Comparison of ENCODE assay signal across 9 mouse cellular contexts in genomic region chr17:75307070-75308011, GRCm38 (mm10).
DNase-seq lines count a peak whose midpoint lies in the region; ATAC-seq and TF ChIP-seq lines count a peak whose summit lies in the region.
"Had no signal": no experiment of that assay in that cellular context is flagged by ENCODE, and none has a peak within 500 bp of the region (broad histone marks: within the 10 kb centered on the region; RNA-seq: fewer than 3 reads in every experiment).

No protein-coding gene starts in this region.

- no peak overlapping the region for H3K9ac ChIP-seq in intestine, embryonic 14.5 days (ENCODE audit: low read length)
- H3K9ac ChIP-seq in intestine, postnatal 0 days (ENCODE audit: low read depth, low read length), result no peak overlapping the region; the same call in 1 of the 2 replicates
- H3K9ac ChIP-seq in forebrain, embryonic 14.5 days (ENCODE audit: low read length), result no peak overlapping the region
- 0 out of 2 replicates have a peak overlapping the region, but pooled peaks have one; percentile 47 for H3K9ac ChIP-seq in lung, embryonic 16.5 days (ENCODE audit: low read length)

- H3K27ac ChIP-seq in intestine, embryonic 14.5 days (ENCODE audit: low read depth), result peak overlapping the region; percentile 43; the same call in 1 of the 2 replicates
- no peak overlapping the region for H3K27ac ChIP-seq in intestine, postnatal 0 days (ENCODE audit: low read depth, low read length)
- H3K27ac ChIP-seq in forebrain, embryonic 14.5 days (ENCODE audit: low read depth, low read length), result no peak overlapping the region
- peak overlapping the region; percentile 48 for H3K27ac ChIP-seq in lung, embryonic 16.5 days (ENCODE audit: low read length)

- no peak overlapping the region for H3K4me3 ChIP-seq in intestine, embryonic 14.5 days (ENCODE audit: low read depth, low read length)
- H3K4me3 ChIP-seq in intestine, postnatal 0 days (ENCODE audit: low read depth, low read length), result no peak overlapping the region
- no peak overlapping the region for H3K4me3 ChIP-seq in forebrain, embryonic 14.5 days (ENCODE audit: low read depth, low read length)
- H3K4me3 ChIP-seq in lung, embryonic 16.5 days (ENCODE audit: low read length), result no peak overlapping the region

- WGBS in intestine, embryonic 14.5 days, result 40% methylated on average over 18 of the region's 18 CpGs
- 45% methylated on average over 18 of the region's 18 CpGs for WGBS in intestine, postnatal 0 days
- 37% methylated on average over 18 of the region's 18 CpGs for WGBS in forebrain, embryonic 14.5 days
- WGBS in lung, embryonic 16.5 days, result 37% methylated on average over 18 of the region's 18 CpGs

- H3K27me3 ChIP-seq in intestine, embryonic 14.5 days (replicated peaks; ENCODE audit: control insufficient read depth, insufficient read depth, low read length), result no peaks in the 10 kb centered on the region
- H3K27me3 ChIP-seq in intestine, postnatal 0 days (replicated peaks; ENCODE audit: control insufficient read depth, insufficient read depth, low read length), result no peaks in the 10 kb centered on the region
- no peaks in the 10 kb centered on the region for H3K27me3 ChIP-seq in forebrain, embryonic 14.5 days (replicated peaks; ENCODE audit: control insufficient read depth, insufficient read depth, low read length)
- no peaks in the 10 kb centered on the region for H3K27me3 ChIP-seq in lung, embryonic 16.5 days (ENCODE audit: control insufficient read depth, insufficient read depth, low read depth, low read length)

- no peak for TF ChIP-seq CTCF in intestine, postnatal 0 days (IDR thresholded peaks at IDR 0.05; ENCODE audit: low read depth)
- no peak for TF ChIP-seq CTCF in brain, embryonic 14.5 days (IDR thresholded peaks at IDR 0.05; ENCODE audit: borderline replicate concordance, extremely low read depth, insufficient read depth, insufficient read length)

- H3K9me3 ChIP-seq in intestine, embryonic 14.5 days (ENCODE audit: control insufficient read depth, low read length), result no peaks in the 10 kb centered on the region
- no peaks in the 10 kb centered on the region for H3K9me3 ChIP-seq in intestine, postnatal 0 days (ENCODE audit: control insufficient read depth)
- H3K9me3 ChIP-seq in forebrain, embryonic 14.5 days (replicated peaks; ENCODE audit: control insufficient read depth, low read length), result no peaks in the 10 kb centered on the region
- H3K9me3 ChIP-seq in lung, embryonic 16.5 days (ENCODE audit: control insufficient read depth, low read length), result no peaks in the 10 kb centered on the region

- H3K36me3 ChIP-seq in intestine, embryonic 14.5 days (ENCODE audit: control insufficient read depth, insufficient read depth, low read length), result 0 out of 2 replicates have a peak, but pooled peaks cover 6% of the 10 kb centered on the region
- H3K36me3 ChIP-seq in intestine, postnatal 0 days (ENCODE audit: control insufficient read depth, insufficient read depth), result no peaks in the 10 kb centered on the region
- no peaks in the 10 kb centered on the region for H3K36me3 ChIP-seq in forebrain, embryonic 14.5 days (ENCODE audit: control insufficient read depth, insufficient read depth, low read length)
- H3K36me3 ChIP-seq in lung, embryonic 16.5 days (ENCODE audit: control insufficient read depth, insufficient read depth, low read length), result no peaks in the 10 kb centered on the region

- TF ChIP-seq POLR2A in brain, embryonic 14.5 days (IDR thresholded peaks at IDR 0.05; ENCODE audit: borderline replicate concordance, extremely low read depth, insufficient read depth, insufficient read length, poor library complexity, severe bottlenecking), result no peak

- DNase-seq in intestine, embryonic 14.5 days (ENCODE audit: low spot score), result peak; percentile 57
- peak; percentile 77 for DNase-seq in brain, embryonic 14.5 days (ENCODE audit: low read depth)
- DNase-seq in forebrain, embryonic 14.5 days (ENCODE audit: low spot score), result peak; percentile 48
- DNase-seq in ovary, adult 18-20 months (ENCODE audit: low spot score), result no peak
- no peak for DNase-seq in spleen, adult 18-20 months
- DNase-seq in gastrocnemius, postnatal 10 days, result no peak
- DNase-seq: right cerebral cortex, postnatal 4 days had no signal

- H3K4me2 ChIP-seq in intestine, embryonic 14.5 days (ENCODE audit: low read length), result peak overlapping the region; percentile 15; the same call in 1 of the 2 replicates
- no peak overlapping the region for H3K4me2 ChIP-seq in intestine, postnatal 0 days (replicated peaks; ENCODE audit: low read depth)
- no peak overlapping the region for H3K4me2 ChIP-seq in forebrain, embryonic 14.5 days (ENCODE audit: low read length)
- peak overlapping the region; percentile 15 for H3K4me2 ChIP-seq in lung, embryonic 16.5 days (ENCODE audit: low read depth, low read length)

- 0 out of 2 replicates have a peak, but pooled peaks cover 6% of the 10 kb centered on the region for H3K4me1 ChIP-seq in intestine, embryonic 14.5 days (replicated peaks; ENCODE audit: control insufficient read depth, insufficient read depth, low read length)
- no peaks in the 10 kb centered on the region for H3K4me1 ChIP-seq in intestine, postnatal 0 days (replicated peaks; ENCODE audit: control insufficient read depth, insufficient read depth, low read length)
- H3K4me1 ChIP-seq in forebrain, embryonic 14.5 days (ENCODE audit: control insufficient read depth, insufficient read depth, low read length), result 0 out of 2 replicates have a peak, but pooled peaks cover 5% of the 10 kb centered on the region
- peaks cover 3% of the 10 kb centered on the region; the same call in 1 of the 2 replicates for H3K4me1 ChIP-seq in lung, embryonic 16.5 days (replicated peaks; ENCODE audit: control insufficient read depth, insufficient read depth, low read length)

- ATAC-seq in intestine, embryonic 14.5 days (replicated peaks; ENCODE audit: low FRiP score, low TSS enrichment, low read depth), result no peak
- ATAC-seq in intestine, postnatal 0 days, result no peak
- peak; percentile 34 for ATAC-seq in forebrain, embryonic 14.5 days
- peak; percentile 78 for ATAC-seq in lung, embryonic 16.5 days (ENCODE audit: low read depth)

Comparison
In these comparisons a context has a peak if more than half of its experiments do, and no peak if none do; other contexts are left out.
1. H3K27ac ChIP-seq: peak in intestine, embryonic 14.5 days (single experiment) and lung, embryonic 16.5 days (single experiment); none in intestine, postnatal 0 days (single experiment) and forebrain, embryonic 14.5 days (single experiment).
2. H3K4me2 ChIP-seq: peak in intestine, embryonic 14.5 days (single experiment) and lung, embryonic 16.5 days (single experiment); none in intestine, postnatal 0 days (single experiment) and forebrain, embryonic 14.5 days (single experiment).
3. ATAC-seq: peak in forebrain, embryonic 14.5 days (single experiment) and lung, embryonic 16.5 days (single experiment); none in intestine, embryonic 14.5 days (single experiment) and intestine, postnatal 0 days (single experiment).
4. DNase-seq: peak in intestine, embryonic 14.5 days (single experiment), brain, embryonic 14.5 days (single experiment) and forebrain, embryonic 14.5 days (single experiment); none in ovary, adult 18-20 months (single experiment), spleen, adult 18-20 months (0 of 2) and gastrocnemius, postnatal 10 days (single experiment).